Mouse (Mus musculus) c-Kit-positive CD71-negative TER-119-negative erythroid progenitor cells, embryonic 14.5 days (primary cell): ENCODE measurements around the gene Olfr963.
"Not testable (repeated sequence)": the region's sequence is repeated elsewhere in the genome, so short reads cannot be mapped to it uniquely, and the experiment has no call there.

Source experiments
- DNase-seq: peaks from one replicate; pipeline ENCODE4 v3.0.0-alpha.2; 2013; ENCODE audit warnings: low read depth

The Olfr963 gene

GRCm38 (mm10) chr9:39666905-39667304, at the start of gene Olfr963:
TSS of gene Olfr963 (plus strand) at chr9:39667205.
- no peak for DNase-seq

DNA sequence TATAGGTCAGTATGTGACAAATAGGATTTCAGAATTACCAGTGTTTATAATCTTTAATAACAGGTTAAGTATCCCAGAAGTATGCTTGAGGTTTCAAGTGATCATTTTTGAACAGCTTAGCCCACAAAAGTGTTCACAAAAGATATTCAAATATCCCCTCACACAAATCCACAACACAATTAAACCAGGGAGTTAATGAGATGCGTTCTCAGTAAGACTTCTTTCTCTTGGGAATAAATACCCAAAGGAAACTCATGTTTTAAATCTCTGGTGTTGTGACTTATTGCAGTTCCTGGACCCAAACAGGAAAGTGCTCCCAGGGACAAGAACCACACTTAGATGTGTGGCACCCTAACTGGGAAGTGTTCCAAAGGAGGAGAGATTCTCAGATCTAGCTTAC, 45.9 kb upstream of the Olfr963 start, which contains the start of gene Olfr960:
TSS of gene Olfr960 (plus strand) at position 301 of the 400 bp plus-strand sequence.
- no peak for DNase-seq

DNA sequence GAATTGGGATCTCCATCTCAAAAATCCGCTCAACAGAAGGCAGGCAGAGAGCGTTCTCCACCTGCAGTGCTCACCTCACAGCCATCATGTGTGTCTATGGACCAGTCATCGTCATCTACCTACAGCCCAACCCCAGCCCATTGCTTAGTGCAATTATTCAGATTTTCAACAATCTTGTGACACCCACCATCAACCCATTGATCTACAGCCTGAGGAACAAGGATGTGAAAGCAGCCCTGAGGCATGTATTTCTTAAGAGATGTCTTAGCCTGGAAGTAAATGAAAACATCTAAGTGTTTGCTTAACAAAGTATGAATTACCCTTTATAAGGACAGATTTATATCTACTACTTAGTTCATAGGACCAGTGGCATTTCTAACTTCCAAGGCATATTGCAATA, 43.2 kb upstream of the Olfr963 start:
- no peak for DNase-seq

DNA sequence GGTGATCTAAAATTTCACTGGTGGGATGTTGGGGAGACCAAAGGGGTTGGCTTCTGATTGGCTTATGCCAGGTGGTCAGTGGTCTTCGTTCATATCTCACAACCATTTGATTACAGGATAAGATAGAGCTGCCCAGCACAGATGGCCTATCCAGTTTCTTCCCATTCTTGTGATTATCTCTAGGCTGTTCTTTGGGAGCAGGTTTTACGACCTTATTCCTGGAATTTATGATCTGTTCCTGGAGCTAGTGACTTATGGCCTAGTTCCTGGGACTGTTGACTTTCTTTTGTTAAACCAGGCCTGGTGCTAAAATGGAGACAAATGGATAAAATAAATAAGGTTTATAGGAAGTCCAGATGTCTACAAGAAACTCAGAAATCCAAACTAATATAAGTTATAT, 42.3 kb upstream of the Olfr963 start:
- DNase-seq = no peak

GRCm38 (mm10) chr9:39629069-39629468, 37.9 kb upstream of the Olfr963 start:
- no peak for DNase-seq

DNA sequence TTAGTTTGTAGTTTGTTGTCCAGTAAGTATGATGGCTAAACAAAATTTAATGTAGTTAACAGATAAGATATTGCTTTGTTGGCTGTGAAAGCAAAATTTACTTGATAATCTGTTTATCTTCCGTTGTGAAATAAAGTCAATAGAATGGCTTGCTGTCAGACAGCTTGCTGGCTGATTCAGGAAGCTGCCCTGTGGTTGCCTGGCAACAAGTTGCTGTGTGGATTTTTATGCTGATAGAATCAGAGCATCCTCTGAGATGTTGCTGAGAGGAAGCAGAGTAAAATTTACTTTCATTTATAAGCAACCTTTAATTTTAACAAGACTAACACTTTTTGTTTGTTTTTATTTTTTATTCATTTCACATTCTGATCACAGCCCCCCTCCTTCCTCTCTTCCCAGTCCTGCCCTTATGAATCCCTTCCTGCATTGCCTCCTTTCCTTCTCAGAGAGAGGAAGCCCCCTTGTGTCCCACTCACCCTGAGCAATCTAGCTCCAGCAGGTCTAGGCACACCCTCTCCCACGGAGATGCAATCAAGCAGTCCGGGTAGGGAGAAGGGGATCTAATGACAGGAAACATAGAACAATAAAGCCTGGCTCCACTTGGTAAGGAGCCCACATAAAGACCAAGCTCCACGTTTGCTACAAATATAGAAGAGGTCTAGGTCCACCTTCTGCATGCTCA, 33.0 kb upstream of the Olfr963 start:
- no peak for DNase-seq

DNA sequence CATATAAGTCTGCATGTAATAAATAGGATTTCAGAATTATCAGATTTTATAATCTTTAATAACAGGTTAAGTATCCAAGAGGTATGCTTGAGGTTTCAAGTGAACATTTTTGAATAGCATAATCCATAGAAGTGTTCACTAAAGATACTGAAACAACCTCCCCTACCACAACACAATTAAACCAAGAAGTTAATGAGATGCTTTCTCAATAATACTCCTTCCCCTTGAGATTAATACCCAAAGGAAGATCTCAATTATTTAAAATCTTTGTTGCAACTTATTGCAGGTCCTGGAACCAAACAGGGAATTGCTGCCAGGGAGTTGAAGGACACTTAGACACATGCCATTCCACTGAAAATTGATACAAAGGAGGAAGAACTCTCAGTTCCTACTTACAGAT, 22.2 kb upstream of the Olfr963 start, which contains the start of gene Olfr961:
TSS of gene Olfr961 (plus strand) at position 301 of the 400 bp plus-strand sequence.
- DNase-seq = no peak

DNA sequence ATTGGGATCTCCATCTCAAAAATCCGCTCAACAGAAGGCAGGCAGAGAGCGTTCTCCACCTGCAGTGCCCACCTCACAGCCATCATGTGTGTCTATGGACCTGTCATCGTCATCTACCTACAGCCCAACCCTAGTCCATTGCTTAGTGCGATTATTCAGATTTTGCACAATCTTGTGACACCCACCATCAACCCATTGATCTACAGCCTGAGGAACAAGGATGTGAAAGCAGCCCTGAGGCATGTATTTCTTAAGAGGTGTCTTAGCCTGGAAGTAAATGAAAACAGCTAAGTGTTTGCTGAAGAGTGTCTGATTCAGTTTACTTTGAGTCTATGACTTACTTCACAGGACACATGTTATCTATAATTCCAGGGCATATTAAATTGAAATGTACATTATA, 19.6 kb upstream of the Olfr963 start:
- DNase-seq = no peak

DNA sequence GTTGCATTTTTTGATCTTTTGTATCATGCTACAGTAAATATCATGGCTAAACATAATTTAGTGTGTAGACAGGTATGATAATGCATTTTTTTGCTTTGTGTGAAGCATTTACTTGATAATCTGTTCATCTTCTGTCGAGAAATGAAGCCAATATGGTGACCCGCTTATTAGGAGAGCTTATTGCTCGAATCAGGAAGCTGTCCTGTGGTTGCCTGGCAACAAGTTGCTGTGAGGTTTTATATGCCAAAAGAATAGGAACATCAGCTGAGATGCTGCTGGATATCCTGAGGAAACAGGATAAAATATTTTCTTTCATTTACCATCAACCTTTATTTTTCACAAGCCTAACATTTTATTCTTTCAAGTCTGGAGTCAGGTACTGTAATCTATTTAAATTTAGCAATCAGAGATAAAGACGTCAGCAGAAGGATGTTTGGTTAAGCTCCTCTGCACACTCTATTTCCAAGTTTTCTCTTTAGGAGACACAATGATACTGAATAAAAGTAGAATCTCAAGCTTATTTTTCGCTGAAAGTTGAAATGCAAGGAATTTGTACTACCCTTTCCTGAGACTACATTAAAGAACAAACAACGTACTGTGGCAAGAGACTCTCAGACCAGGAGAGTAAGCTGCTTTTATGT, 12.1 kb upstream of the Olfr963 start:
- DNase-seq = no peak

DNA sequence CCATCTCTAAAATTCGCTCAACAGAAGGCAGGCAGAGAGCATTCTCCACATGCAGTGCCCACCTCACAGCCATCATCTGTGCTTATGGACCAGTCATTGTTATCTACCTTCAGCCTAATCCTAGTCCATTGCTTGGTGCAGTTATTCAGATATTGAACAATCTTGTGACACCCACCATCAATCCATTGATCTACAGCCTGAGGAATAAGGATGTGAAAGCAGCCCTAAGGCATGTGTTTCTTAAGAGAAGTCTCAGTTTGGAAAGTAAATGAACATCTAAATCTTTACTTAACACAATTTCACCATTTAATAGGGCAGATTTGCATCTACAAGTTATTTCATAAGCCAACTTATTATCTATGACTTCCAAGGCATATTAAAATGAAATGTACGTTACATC, 2.7 kb downstream of the Olfr963 start:
- DNase-seq = no peak

GRCm38 (mm10) chr9:39674820-39675219, 7.8 kb downstream of the Olfr963 start:
- DNase-seq = no peak

DNA sequence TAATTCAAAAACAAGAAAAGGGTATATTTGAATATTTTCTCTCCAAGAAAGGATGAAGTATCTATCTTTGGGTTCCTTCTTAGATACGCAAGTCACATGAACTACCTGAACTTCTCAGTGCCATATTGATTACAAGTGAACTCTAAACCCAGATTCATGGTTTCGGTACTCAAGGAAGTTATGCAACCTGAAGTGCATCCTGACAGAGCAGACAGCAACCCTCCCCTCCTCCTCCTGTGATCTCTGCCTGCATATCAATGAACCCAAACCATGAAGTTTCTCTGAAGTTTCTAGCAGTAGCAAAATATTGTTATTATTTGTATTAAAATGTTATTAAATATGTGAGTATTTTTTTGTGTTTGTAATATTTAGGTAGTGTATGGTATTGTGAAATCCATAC, 11.6 kb downstream of the Olfr963 start:
- DNase-seq = no peak

DNA sequence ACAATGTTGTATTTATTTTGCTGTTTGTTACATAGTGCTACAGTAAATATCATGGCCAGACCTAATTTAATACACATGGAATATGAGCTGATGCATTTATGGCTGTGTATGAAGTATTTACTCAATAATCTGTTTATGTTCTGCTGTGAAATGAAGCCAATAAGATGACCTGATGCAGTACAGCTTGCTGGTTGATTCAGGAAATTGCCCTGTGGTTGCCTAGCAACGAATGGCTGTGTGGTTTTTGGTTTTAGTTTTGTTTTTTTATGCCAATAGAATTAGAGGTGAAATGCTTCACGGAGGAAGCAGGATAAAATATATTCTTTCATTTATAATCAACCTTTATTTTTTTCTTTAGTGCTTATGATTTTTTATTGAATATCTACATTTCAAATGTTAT, 12.3 kb downstream of the Olfr963 start:
- DNase-seq = no peak

GRCm38 (mm10) chr9:39701123-39701522, 34.1 kb downstream of the Olfr963 start:
- not testable (repeated sequence) for DNase-seq

- DNase-seq = no peak
These were observed 40.0 kb downstream of the Olfr963 start, which contains the start of gene Olfr149 for GRCm38 (mm10) chr9:39707017-39707416. TSS of gene Olfr149 (minus strand) at chr9:39707117.

DNA sequence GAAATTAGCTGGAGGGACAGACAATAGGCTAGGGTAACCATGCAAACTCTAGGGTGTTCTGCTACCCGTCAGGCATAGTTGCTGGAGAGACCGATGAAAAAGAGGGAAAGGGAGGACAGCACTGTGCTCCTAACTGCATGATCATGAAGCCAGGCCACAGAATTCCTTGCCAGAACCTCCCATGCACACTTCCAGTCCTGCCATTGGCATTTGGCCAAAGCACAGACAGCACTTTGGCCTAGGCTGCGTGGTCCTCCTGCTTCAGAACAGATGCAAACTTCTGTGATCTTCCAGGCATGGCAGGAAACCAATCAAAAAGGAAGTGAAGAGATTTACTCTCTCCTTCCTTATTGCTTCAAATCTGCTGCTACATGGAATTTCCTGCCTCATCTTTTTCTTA, 42.0 kb downstream of the Olfr963 start:
- DNase-seq = no peak

- DNase-seq = no peak
These were observed 44.0 kb downstream of the Olfr963 start, which contains the start of gene Olfr965 for GRCm38 (mm10) chr9:39711053-39711452. TSS of gene Olfr965 (plus strand) at chr9:39711353.
